Mouse (Mus musculus) ES-Bruce4 (cell line): ENCODE measurements around the gene Gm3336. TPM values are rescaled to one million over a fixed set of nuclear protein-coding genes. Genes with fewer than 3 reads are reported as not detected.

Source experiments
- H3K27ac ChIP-seq: 2 replicates; pipeline ENCODE4 v1.5.1; 2012; ENCODE audit warnings: low read length, inconsistent platforms; ENCODE audit not compliant: insufficient read depth
- H3K27me3 ChIP-seq: 2 replicates; pipeline ENCODE4 v1.6.1; 2012; ENCODE audit warnings: mild to moderate bottlenecking, low read length, inconsistent platforms; ENCODE audit not compliant: control insufficient read depth, poor library complexity, insufficient read depth, severe bottlenecking
- H3K36me3 ChIP-seq: 2 replicates; pipeline ENCODE4 v1.6.1; 2012; ENCODE audit warnings: inconsistent platforms, mild to moderate bottlenecking, low read length, moderate library complexity; ENCODE audit not compliant: control insufficient read depth, poor library complexity, insufficient read depth, severe bottlenecking
- H3K4me1 ChIP-seq: one replicate; pipeline ENCODE4 v1.8.1; 2011; ENCODE audit warnings: low read length; ENCODE audit not compliant: control insufficient read depth, insufficient read depth
- H3K4me3 ChIP-seq: 2 replicates; pipeline ENCODE4 v1.5.1; 2011; ENCODE audit warnings: low read depth, mild to moderate bottlenecking, low read length
- H3K9ac ChIP-seq: 2 replicates; pipeline ENCODE4 v1.6.1; 2012; ENCODE audit warnings: low read depth, mild to moderate bottlenecking, inconsistent platforms; ENCODE audit not compliant: poor library complexity, severe bottlenecking
- H3K9me3 ChIP-seq: replicated peaks from 2 replicates; pipeline ENCODE4 v1.6.1; 2012; ENCODE audit warnings: mild to moderate bottlenecking, low read length, inconsistent platforms; ENCODE audit not compliant: control insufficient read depth, poor library complexity, insufficient read depth, severe bottlenecking
- CTCF ChIP-seq: IDR thresholded peaks from one replicate; pipeline ENCODE4 v1.8.1; 2011; ENCODE audit warnings: low read depth, low read length
- EP300 ChIP-seq: IDR thresholded peaks from 2 replicates; pipeline ENCODE4 v1.6.1; 2011; ENCODE audit warnings: low read depth, low read length; ENCODE audit not compliant: insufficient read depth
- POLR2A ChIP-seq: IDR thresholded peaks from one replicate; pipeline ENCODE4 v1.8.1; 2011; ENCODE audit warnings: low read length; ENCODE audit not compliant: insufficient read depth
- polyA plus RNA-seq: library from polyadenylated mRNA; stranded (reverse); fragments of >200 nt; gene quantifications from 2 replicates; pipeline ENCODE4 v1.2.4, GENCODE M21; 2011; ENCODE audit warnings: low read depth; ENCODE audit not compliant: missing spikeins, insufficient read depth, insufficient read length

Gene Gm3336
- polyA plus RNA-seq, 1 experiment = 2.5 TPM

DNA sequence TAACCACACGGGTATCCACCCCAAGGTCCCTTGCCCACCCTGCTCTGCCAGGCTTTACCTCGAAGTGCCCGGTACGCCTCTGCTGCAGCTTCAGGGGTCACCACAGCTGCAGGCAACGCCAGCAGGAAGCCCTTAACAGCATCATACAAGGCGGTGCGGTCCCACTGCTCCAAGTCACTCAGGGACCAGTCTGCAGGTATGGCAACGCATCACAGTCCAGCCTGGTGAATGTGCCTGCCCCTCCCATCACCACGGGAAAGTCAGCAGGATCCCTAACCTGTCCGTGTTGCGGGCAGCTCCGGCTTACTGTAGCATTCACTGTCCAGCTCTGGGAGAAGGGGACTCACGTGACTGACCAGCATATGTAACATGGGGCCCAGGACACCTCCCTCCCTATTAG lies 53.7 kb downstream of the Gm3336 start:
- H3K4me3 ChIP-seq = no peak overlapping the region
- no peak overlapping the region for H3K27ac ChIP-seq
- no peaks in the 10 kb centered on the region for H3K36me3 ChIP-seq
- H3K4me1 ChIP-seq = peaks cover 4% of the 10 kb centered on the region
- H3K27me3 ChIP-seq = no peaks in the 10 kb centered on the region
- TF ChIP-seq POLR2A (no peak), CTCF (no peak), EP300 (no peak)
- H3K9me3 ChIP-seq = no peaks in the 10 kb centered on the region
- no peak overlapping the region for H3K9ac ChIP-seq

Other genes starting within 250 kb of the Gm3336 start
- 27.4 and 33.7 TPM in 2 replicates for gene Klhl26, start 241.6 kb upstream of the Gm3336 start, polyA plus RNA-seq
- gene Tmem59l, start 231.2 kb upstream of the Gm3336 start, polyA plus RNA-seq = 3.3 and 4.2 TPM in 2 replicates
- 6.1 and 7.5 TPM in 2 replicates for gene Crlf1, start 225.4 kb upstream of the Gm3336 start, polyA plus RNA-seq
- gene Rex1bd, start 211.8 kb upstream of the Gm3336 start, polyA plus RNA-seq = 40.0 and 43.7 TPM in 2 replicates
- gene Uba52, start 207.7 kb upstream of the Gm3336 start, polyA plus RNA-seq = 1,157 and 1,272 TPM in 2 replicates
- 80.5 and 87.3 TPM in 2 replicates for gene Fkbp8, start 190.8 kb upstream of the Gm3336 start, polyA plus RNA-seq
- 57.4 and 63.5 TPM in 2 replicates for gene Kxd1, start 190.6 kb upstream of the Gm3336 start, polyA plus RNA-seq
- gene Ell, start 179.1 kb upstream of the Gm3336 start, polyA plus RNA-seq = 12.4 and 13.2 TPM in 2 replicates
- 61.5 and 72.3 TPM in 2 replicates for gene Isyna1, start 124.2 kb upstream of the Gm3336 start, polyA plus RNA-seq
- gene Ssbp4, start 109.7 kb upstream of the Gm3336 start, polyA plus RNA-seq = 49.9 and 50.2 TPM in 2 replicates
- gene Lrrc25, start 102.4 kb upstream of the Gm3336 start, polyA plus RNA-seq = not detected in 2 replicates
- 1.9 and 2.1 TPM in 2 replicates for gene Gdf15, start 86.1 kb upstream of the Gm3336 start, polyA plus RNA-seq
- gene Pgpep1, start 58.2 kb upstream of the Gm3336 start, polyA plus RNA-seq = 30.2 and 44.4 TPM in 2 replicates
- 211 TPM in 2 replicates for gene Lsm4, start 45.3 kb upstream of the Gm3336 start, polyA plus RNA-seq
- gene Jund, start 19.6 kb upstream of the Gm3336 start, polyA plus RNA-seq = 56.6 and 66.4 TPM in 2 replicates
- not detected in 2 replicates for gene Iqcn, start 15.1 kb upstream of the Gm3336 start, polyA plus RNA-seq
- gene Pde4c, start 5.2 kb downstream of the Gm3336 start, polyA plus RNA-seq = 1.9 and 2.3 TPM in 2 replicates
- gene Rab3a, start 36.1 kb downstream of the Gm3336 start, polyA plus RNA-seq = 6.2 and 6.3 TPM in 2 replicates
- 17.7 and 19.1 TPM in 2 replicates for gene Mpv17l2, start 42.4 kb downstream of the Gm3336 start, polyA plus RNA-seq
- gene Pik3r2, start 58.2 kb downstream of the Gm3336 start, polyA plus RNA-seq = 20.1 and 25.1 TPM in 2 replicates
- gene Mast3, start 86.5 kb downstream of the Gm3336 start, polyA plus RNA-seq = 9.1 and 10.9 TPM in 2 replicates
- gene Il12rb1, start 89.9 kb downstream of the Gm3336 start, polyA plus RNA-seq = 1.1 and 2.0 TPM in 2 replicates
- 11.1 and 12.1 TPM in 2 replicates for gene Arrdc2, start 121.2 kb downstream of the Gm3336 start, polyA plus RNA-seq
- gene Kcnn1, start 144.7 kb downstream of the Gm3336 start, polyA plus RNA-seq = 3.2 and 3.5 TPM in 2 replicates
- gene Ccdc124, start 155.4 kb downstream of the Gm3336 start, polyA plus RNA-seq = 62.8 and 67.2 TPM in 2 replicates
- gene Slc5a5, start 174.2 kb downstream of the Gm3336 start, polyA plus RNA-seq = 13.3 TPM in 2 replicates
- 2,473 and 2,707 TPM in 2 replicates for gene Rpl18a, start 178.9 kb downstream of the Gm3336 start, polyA plus RNA-seq
- 32.8 and 37.3 TPM in 2 replicates for gene Map1s, start 187.4 kb downstream of the Gm3336 start, polyA plus RNA-seq